9 mouse cellular contexts compared by ENCODE assay signal in the genomic region with DNA sequence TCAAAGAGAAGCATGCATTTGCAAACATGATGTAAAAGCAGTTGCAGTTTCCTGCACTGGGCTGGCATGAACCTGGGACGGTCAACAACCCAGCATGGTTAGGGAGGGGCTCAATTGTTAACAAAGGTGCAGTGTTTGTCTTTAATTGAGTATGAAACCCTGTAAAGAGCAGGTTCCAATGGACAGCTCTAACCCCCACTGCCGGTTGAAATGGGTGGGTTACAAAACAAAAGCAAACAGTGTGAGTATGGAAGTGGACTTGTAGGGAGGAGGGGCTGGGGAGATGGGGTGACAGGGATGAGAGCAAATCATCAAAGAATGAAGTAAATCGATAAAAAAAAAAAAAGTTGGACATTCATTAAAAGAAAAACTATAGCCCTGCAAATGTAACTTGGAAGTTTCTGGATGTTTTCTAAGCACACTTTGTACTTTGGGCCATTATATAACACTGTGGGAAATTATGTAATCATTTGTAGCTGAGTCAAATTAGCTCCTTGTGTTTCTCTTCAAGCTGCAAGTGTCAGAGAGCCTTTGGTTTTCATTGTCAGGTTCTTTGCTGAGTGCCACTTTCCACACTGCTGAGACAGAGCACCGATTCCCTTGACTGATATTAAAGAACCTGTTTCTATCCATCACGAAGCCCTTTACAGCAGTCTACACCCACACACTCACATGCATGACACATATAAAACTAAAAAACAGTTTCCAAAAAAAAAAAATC. TPM values are rescaled to one million over a fixed set of nuclear protein-coding genes. Genes with fewer than 3 reads are reported as not detected.
A peak's percentile ranks its signal among the peaks of the same experiment; 100 is the strongest.
DNase-seq lines count a peak whose midpoint lies in the region; ATAC-seq lines count a peak whose summit lies in the region.
"Had no signal": no experiment of that assay in that cellular context is flagged by ENCODE, and none has a peak within 500 bp of the region (broad histone marks: within the 10 kb centered on the region; RNA-seq: fewer than 3 reads in every experiment).

No protein-coding gene starts in this region.

- no peak overlapping the region for H3K9ac ChIP-seq in heart, embryonic 12.5 days
- H3K9ac ChIP-seq in liver, embryonic 11.5 days (ENCODE audit: low read depth, low read length) = no peak overlapping the region
- H3K9ac ChIP-seq in stomach, embryonic 16.5 days (ENCODE audit: low read length) = no peak overlapping the region

- no peaks in the 10 kb centered on the region for H3K4me1 ChIP-seq in heart, embryonic 12.5 days (replicated peaks)
- no peaks in the 10 kb centered on the region for H3K4me1 ChIP-seq in liver, embryonic 11.5 days (replicated peaks; ENCODE audit: control insufficient read depth, insufficient read depth, low read length)
- H3K4me1 ChIP-seq in stomach, embryonic 16.5 days (ENCODE audit: control insufficient read depth, insufficient read depth, low read length) = peaks cover 7% of the 10 kb centered on the region; the same call in 1 of the 2 replicates
- no peaks in the 10 kb centered on the region for H3K4me1 ChIP-seq in limb, embryonic 10.5 days

- DNase-seq in heart, adult 8-10 months (ENCODE audit: low spot score) = peak; percentile 42
- DNase-seq in right cerebral cortex, postnatal 25 days = peak; percentile 8
- no peak for DNase-seq in right cerebral cortex, postnatal 4 days
- DNase-seq in liver, embryonic 11.5 days (ENCODE audit: low spot score) = no peak
- DNase-seq in limb, embryonic 10.5 days (ENCODE audit: low spot score) = no peak
- DNase-seq: midbrain, embryonic 14.5 days had no signal

- 72% methylated on average over 5 of the region's 5 CpGs for WGBS in heart, embryonic 12.5 days
- WGBS in liver, embryonic 11.5 days = 66% methylated on average over 5 of the region's 5 CpGs
- WGBS in stomach, embryonic 16.5 days = 49% methylated on average over 5 of the region's 5 CpGs
- whole genome bisulfite sequencing in limb, embryonic 10.5 days = 79% methylated on average over 5 of the region's 5 CpGs

- no peak overlapping the region for H3K27ac ChIP-seq in heart, embryonic 12.5 days (ENCODE audit: poor library complexity, severe bottlenecking)
- H3K27ac ChIP-seq in liver, embryonic 11.5 days (ENCODE audit: low read depth, low read length) = no peak overlapping the region
- H3K27ac ChIP-seq in stomach, embryonic 16.5 days (ENCODE audit: low read length) = peak overlapping the region; percentile 11; the same call in 1 of the 2 replicates
- no peak overlapping the region for H3K27ac ChIP-seq in limb, embryonic 10.5 days

- H3K4me3 ChIP-seq in heart, embryonic 12.5 days = no peak overlapping the region
- no peak overlapping the region for H3K4me3 ChIP-seq in liver, embryonic 11.5 days (ENCODE audit: low read depth, low read length)
- no peak overlapping the region for H3K4me3 ChIP-seq in stomach, embryonic 16.5 days (replicated peaks; ENCODE audit: low read length)
- no peak overlapping the region for H3K4me3 ChIP-seq in limb, embryonic 10.5 days

- H3K9me3 ChIP-seq in heart, embryonic 12.5 days (replicated peaks) = no peaks in the 10 kb centered on the region
- H3K9me3 ChIP-seq in liver, embryonic 11.5 days (ENCODE audit: control insufficient read depth, low read length) = no peaks in the 10 kb centered on the region
- H3K9me3 ChIP-seq in stomach, embryonic 16.5 days (replicated peaks; ENCODE audit: control insufficient read depth, low read length) = no peaks in the 10 kb centered on the region
- no peaks in the 10 kb centered on the region for H3K9me3 ChIP-seq in limb, embryonic 10.5 days (replicated peaks)

- H3K36me3 ChIP-seq in heart, embryonic 12.5 days = peaks cover 6% of the 10 kb centered on the region
- no peaks in the 10 kb centered on the region for H3K36me3 ChIP-seq in liver, embryonic 11.5 days (ENCODE audit: control insufficient read depth, insufficient read depth, low read length)
- no peaks in the 10 kb centered on the region for H3K36me3 ChIP-seq in stomach, embryonic 16.5 days (ENCODE audit: control insufficient read depth, insufficient read depth, low read length)
- no peaks in the 10 kb centered on the region for H3K36me3 ChIP-seq in limb, embryonic 10.5 days

- H3K4me2 ChIP-seq in heart, embryonic 12.5 days = no peak overlapping the region
- H3K4me2 ChIP-seq in liver, embryonic 11.5 days = no peak overlapping the region
- H3K4me2 ChIP-seq in stomach, embryonic 16.5 days (ENCODE audit: low read depth, low read length) = no peak overlapping the region

- ATAC-seq in heart, embryonic 12.5 days (ENCODE audit: insufficient number of reproducible peaks, low FRiP score) = no peak
- peak; percentile 49; the same call in 1 of the 2 replicates for ATAC-seq in liver, embryonic 11.5 days (replicated peaks; ENCODE audit: low FRiP score)
- ATAC-seq in stomach, embryonic 16.5 days (ENCODE audit: insufficient read depth, low FRiP score) = peak; percentile 82
- no peak for ATAC-seq in monocyte, adult 5-6 weeks (replicated peaks; ENCODE audit: insufficient number of reproducible peaks, low FRiP score, low TSS enrichment, poor library complexity, severe bottlenecking)

- no peaks in the 10 kb centered on the region for H3K27me3 ChIP-seq in heart, embryonic 12.5 days (replicated peaks)
- no peaks in the 10 kb centered on the region for H3K27me3 ChIP-seq in liver, embryonic 11.5 days (replicated peaks; ENCODE audit: control insufficient read depth, insufficient read depth, low read length)
- no peaks in the 10 kb centered on the region for H3K27me3 ChIP-seq in stomach, embryonic 16.5 days (ENCODE audit: control insufficient read depth, insufficient read depth, low read length)
- H3K27me3 ChIP-seq in limb, embryonic 10.5 days (ENCODE audit: low read depth, poor library complexity, severe bottlenecking) = no peaks in the 10 kb centered on the region

RNA-seq across cellular contexts. Expression of a gene that starts 8.5 kb away (rescaled TPM):
- total RNA-seq in heart, adult 8-10 months (2022) = 10 to 100 TPM in 3 of 4 experiments, 1 to 10 TPM in 1; 8.0 to 17.7 (median 12.2) TPM
- 0.36 and 0.64 TPM in 2 replicates for polyA plus RNA-seq in heart, embryonic 12.5 days (2016; fragmentation: Nextera tagmentation; extraction: Ambion mirVana)
- polyA plus RNA-seq in liver, embryonic 11.5 days (2014; fragmentation: Nextera tagmentation; extraction: Ambion mirVana) = 0.62 and 1.5 TPM in 2 replicates
- 14.0 and 17.8 TPM in 2 replicates for polyA plus RNA-seq in stomach, embryonic 16.5 days (2015; fragmentation: Nextera tagmentation; extraction: Ambion mirVana)
- total RNA-seq in monocyte, adult 5-6 weeks (2017) = 0.68 to 4.7 TPM in 2 of 3 replicates, not detected in the other
- polyA plus RNA-seq in limb, embryonic 10.5 days (2016; fragmentation: Nextera tagmentation; extraction: Ambion mirVana) = not detected in 2 replicates

RNA-seq across cellular contexts. Expression of a gene that starts 13.5 kb away (rescaled TPM):
- total RNA-seq in heart, adult 8-10 months (2022) = 1 to 10 TPM; 2.6 to 5.2 (median 4.2) TPM
- polyA plus RNA-seq in heart, embryonic 12.5 days (2016; fragmentation: Nextera tagmentation; extraction: Ambion mirVana) = 10.3 and 12.0 TPM in 2 replicates
- polyA plus RNA-seq in liver, embryonic 11.5 days (2014; fragmentation: Nextera tagmentation; extraction: Ambion mirVana) = 6.8 and 8.0 TPM in 2 replicates
- 12.7 and 13.5 TPM in 2 replicates for polyA plus RNA-seq in stomach, embryonic 16.5 days (2015; fragmentation: Nextera tagmentation; extraction: Ambion mirVana)
- total RNA-seq in monocyte, adult 5-6 weeks (2017) = 0.76 to 3.4 TPM (median 1.2 TPM) in 3 replicates
- polyA plus RNA-seq in limb, embryonic 10.5 days (2016; fragmentation: Nextera tagmentation; extraction: Ambion mirVana) = 4.7 and 7.8 TPM in 2 replicates

Comparison
In these comparisons a context has a peak if more than half of its experiments do, and no peak if none do; other contexts are left out.
1. DNase-seq: peak in heart, adult 8-10 months (single experiment) and right cerebral cortex, postnatal 25 days (single experiment); none in right cerebral cortex, postnatal 4 days (single experiment), liver, embryonic 11.5 days (single experiment) and limb, embryonic 10.5 days (single experiment).
2. ATAC-seq: peak in liver, embryonic 11.5 days (single experiment) and stomach, embryonic 16.5 days (single experiment); none in heart, embryonic 12.5 days (single experiment) and monocyte, adult 5-6 weeks (single experiment).